Mouse (Mus musculus): ENCODE results near the gene Fem1a.

DNA sequence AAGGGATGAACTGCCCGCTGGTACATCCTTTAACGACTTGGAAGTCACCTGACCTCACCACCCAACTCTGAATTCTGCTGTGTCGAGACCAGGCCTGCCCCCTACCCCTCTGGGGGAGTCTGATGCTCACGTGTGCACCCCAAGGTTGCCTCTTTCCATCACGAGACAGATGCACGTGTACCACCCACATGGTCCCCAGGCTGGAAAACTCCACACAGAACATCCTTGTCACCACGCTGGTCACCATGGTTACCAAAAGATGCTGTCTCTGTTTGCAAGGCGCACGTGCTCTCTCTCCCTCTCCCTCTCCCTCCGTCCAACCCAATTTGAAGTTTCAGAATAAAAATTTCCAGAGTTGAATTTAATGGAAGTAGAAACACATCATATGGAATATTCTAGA is 26.7 kb upstream of the Fem1a start:
- TF ChIP-seq RCOR1 (conservative IDR thresholded peaks at IDR 0.05; ENCODE audit: low read depth, low read length) (no peak), ETS1 (conservative IDR thresholded peaks at IDR 0.05; ENCODE audit: low read depth, low read length) (no peak), POLR2A (IDR thresholded peaks at IDR 0.05; ENCODE audit: low read depth, low read length) (no peak), MXI1 (IDR thresholded peaks at IDR 0.05; ENCODE audit: low read depth, low read length) (no peak)
